In genomic region chr17:21516201-21517129, GRCm38 (mm10) we compare ENCODE assay signal across 8 mouse cellular contexts. TPM values are rescaled to one million over a fixed set of nuclear protein-coding genes. Genes with fewer than 3 reads are reported as not detected.
DNase-seq lines count a peak whose midpoint lies in the region; ATAC-seq and TF ChIP-seq lines count a peak whose summit lies in the region.

No protein-coding gene starts in this region.

- under 1% methylated on average over 37 of the region's 37 CpGs for WGBS in forebrain, embryonic 10.5 days
- WGBS in heart, postnatal 0 days = under 1% methylated on average over 37 of the region's 37 CpGs
- WGBS in neural tube, embryonic 15.5 days = under 1% methylated on average over 37 of the region's 37 CpGs

- no peak for TF ChIP-seq EP300 in heart, postnatal 0 days (IDR thresholded peaks at IDR 0.05; ENCODE audit: low read depth)

- peak overlapping the region; percentile 63 for H3K9ac ChIP-seq in heart, postnatal 0 days (replicated peaks; ENCODE audit: low read depth, low read length)
- H3K9ac ChIP-seq in neural tube, embryonic 15.5 days (replicated peaks) = peak overlapping the region; percentile 55

- peak overlapping the region; percentile 84 for H3K4me3 ChIP-seq in E14TG2a.4 (replicated peaks; ENCODE audit: low read length)
- peak overlapping the region; percentile 60 for H3K4me3 ChIP-seq in forebrain, embryonic 10.5 days
- peak overlapping the region; percentile 64 for H3K4me3 ChIP-seq in heart, postnatal 0 days (ENCODE audit: low read depth, low read length)
- peak overlapping the region; percentile 53 for H3K4me3 ChIP-seq in neural tube, embryonic 15.5 days (replicated peaks)

- H3K4me2 ChIP-seq in heart, postnatal 0 days (ENCODE audit: low read depth, low read length) = peak overlapping the region; percentile 81
- peak overlapping the region; percentile 76 for H3K4me2 ChIP-seq in neural tube, embryonic 15.5 days

- H3K27ac ChIP-seq in forebrain, embryonic 10.5 days = peak overlapping the region; percentile 91
- H3K27ac ChIP-seq in heart, postnatal 0 days (ENCODE audit: low read depth) = peak overlapping the region; percentile 94
- peak overlapping the region; percentile 79 for H3K27ac ChIP-seq in neural tube, embryonic 15.5 days (replicated peaks)

- DNase-seq in c-Kit-negative CD71-positive TER-119-positive erythroid progenitor cells, embryonic 14.5 days (ENCODE audit: low read depth, low spot score) = peak; percentile 47
- peak; percentile 75 for DNase-seq in forebrain, embryonic 10.5 days (ENCODE audit: extremely low spot score, low spot score)
- DNase-seq in heart, postnatal 0 days (ENCODE audit: low spot score) = peak; percentile 88
- peak; percentile 76 to 86 for DNase-seq in kidney, postnatal 36 days
- peak; percentile 70 to 77 for DNase-seq in lung, adult 18-20 months
- DNase-seq in thymus, adult 18-20 months = peak; percentile 34 to 42

- H3K27me3 ChIP-seq in E14TG2a.4 (ENCODE audit: insufficient read depth, low read length) = no peaks in the 10 kb centered on the region
- H3K27me3 ChIP-seq in forebrain, embryonic 10.5 days (ENCODE audit: poor library complexity, severe bottlenecking) = no peaks in the 10 kb centered on the region
- no peaks in the 10 kb centered on the region for H3K27me3 ChIP-seq in heart, postnatal 0 days (ENCODE audit: control insufficient read depth, insufficient read depth, low read length)
- H3K27me3 ChIP-seq in neural tube, embryonic 15.5 days (replicated peaks) = no peaks in the 10 kb centered on the region

- peaks cover 14% of the 10 kb centered on the region for H3K36me3 ChIP-seq in E14TG2a.4 (ENCODE audit: insufficient read depth, low read length)
- H3K36me3 ChIP-seq in forebrain, embryonic 10.5 days (replicated peaks) = peaks cover 3% of the 10 kb centered on the region; the same call in 1 of the 2 replicates
- no peaks in the 10 kb centered on the region for H3K36me3 ChIP-seq in heart, postnatal 0 days (replicated peaks; ENCODE audit: control insufficient read depth, insufficient read depth, low read length)
- peaks cover 3% of the 10 kb centered on the region; the same call in 1 of the 2 replicates for H3K36me3 ChIP-seq in neural tube, embryonic 15.5 days

- peaks cover 6% of the 10 kb centered on the region; the same call in 1 of the 2 replicates for H3K4me1 ChIP-seq in E14TG2a.4 (replicated peaks; ENCODE audit: low read depth, low read length)
- H3K4me1 ChIP-seq in forebrain, embryonic 10.5 days = peaks cover 18% of the 10 kb centered on the region
- no peaks in the 10 kb centered on the region for H3K4me1 ChIP-seq in heart, postnatal 0 days (ENCODE audit: control insufficient read depth, insufficient read depth)
- peaks cover 12% of the 10 kb centered on the region for H3K4me1 ChIP-seq in neural tube, embryonic 15.5 days

- no peak for TF ChIP-seq CTCF in E14TG2a.4 (conservative IDR thresholded peaks at IDR 0.05; ENCODE audit: low read length)
- no peak for TF ChIP-seq CTCF in heart, postnatal 0 days (IDR thresholded peaks at IDR 0.05; ENCODE audit: low read depth)

- H3K9me3 ChIP-seq in E14TG2a.4 (ENCODE audit: low read length) = peaks cover 38% of the 10 kb centered on the region
- H3K9me3 ChIP-seq in forebrain, embryonic 10.5 days = no peaks in the 10 kb centered on the region
- H3K9me3 ChIP-seq in heart, postnatal 0 days (replicated peaks; ENCODE audit: control insufficient read depth, low read length) = no peaks in the 10 kb centered on the region
- no peaks in the 10 kb centered on the region for H3K9me3 ChIP-seq in neural tube, embryonic 15.5 days (replicated peaks)

- ATAC-seq in heart, postnatal 0 days (ENCODE audit: insufficient read depth, low read depth) = peak; percentile 88
- ATAC-seq in neural tube, embryonic 15.5 days (ENCODE audit: low FRiP score) = peak; percentile 91

RNA-seq across cellular contexts. Expression of gene Zfp52, which starts 18.9 kb away (rescaled TPM):
- 2.0 and 2.1 TPM in 2 replicates for polyA plus RNA-seq in forebrain, embryonic 10.5 days (2016; fragmentation: Nextera tagmentation; extraction: Ambion mirVana)
- 6.8 and 7.0 TPM in 2 replicates for total RNA-seq in heart, postnatal 0 days (2014; rRNA removed; ENCODE audit: low replicate concordance)
- polyA plus RNA-seq in heart, postnatal 0 days (2015; fragmentation: Nextera tagmentation; extraction: Ambion mirVana) = 4.4 and 4.5 TPM in 2 replicates
- polyA plus RNA-seq in neural tube, embryonic 15.5 days (2015; fragmentation: Nextera tagmentation; extraction: Ambion mirVana) = 2.2 and 3.2 TPM in 2 replicates

RNA-seq across cellular contexts. Expression of gene Zfp53, which starts 27.7 kb away (rescaled TPM):
- polyA plus RNA-seq in forebrain, embryonic 10.5 days (2016; fragmentation: Nextera tagmentation; extraction: Ambion mirVana) = 9.7 and 11.3 TPM in 2 replicates
- total RNA-seq in heart, postnatal 0 days (2014; rRNA removed; ENCODE audit: low replicate concordance) = 0.70 and 0.92 TPM in 2 replicates
- polyA plus RNA-seq in heart, postnatal 0 days (2015; fragmentation: Nextera tagmentation; extraction: Ambion mirVana) = 4.0 and 4.4 TPM in 2 replicates
- 9.7 and 11.7 TPM in 2 replicates for polyA plus RNA-seq in neural tube, embryonic 15.5 days (2015; fragmentation: Nextera tagmentation; extraction: Ambion mirVana)

RNA-seq across cellular contexts. Expression of gene Zfp948, which starts 50.3 kb away (rescaled TPM):
- polyA plus RNA-seq in forebrain, embryonic 10.5 days (2016; fragmentation: Nextera tagmentation; extraction: Ambion mirVana) = 13.9 and 14.5 TPM in 2 replicates
- total RNA-seq in heart, postnatal 0 days (2014; rRNA removed; ENCODE audit: low replicate concordance) = 1.8 and 4.7 TPM in 2 replicates
- 6.2 and 7.4 TPM in 2 replicates for polyA plus RNA-seq in heart, postnatal 0 days (2015; fragmentation: Nextera tagmentation; extraction: Ambion mirVana)
- polyA plus RNA-seq in neural tube, embryonic 15.5 days (2015; fragmentation: Nextera tagmentation; extraction: Ambion mirVana) = 17.1 and 18.8 TPM in 2 replicates

Comparison
In these comparisons a context has a peak if more than half of its experiments do, and no peak if none do; other contexts are left out.
1. Peak in every context shown above with its lines: DNase-seq, ATAC-seq, H3K4me3 ChIP-seq and H3K27ac ChIP-seq.
2. DNase-seq: peak in every context shown above with its lines; median percentile 88 in heart, postnatal 0 days; 81 in kidney, postnatal 36 days; 75 in forebrain, embryonic 10.5 days; 74 in lung, adult 18-20 months; 47 in c-Kit-negative CD71-positive TER-119-positive erythroid progenitor cells, embryonic 14.5 days; 38 in thymus, adult 18-20 months.